Mouse (Mus musculus) spleen, adult 2 months (tissue): ENCODE results near the gene B3glct.

Experiments used
- CTCF ChIP-seq: fragments of 200-500 bp; IDR thresholded peaks from 2 replicates; pipeline ENCODE4 v1.5.1; 2011; ENCODE audit warnings: mild to moderate bottlenecking, inconsistent platforms; ENCODE audit not compliant: insufficient read depth, insufficient read length, insufficient replicate concordance; ENCODE audit errors: extremely low read depth
- POLR2A ChIP-seq: fragments of 200-500 bp; IDR thresholded peaks from 2 replicates; pipeline ENCODE4 v1.6.1; 2011; ENCODE audit warnings: low read depth, low read length, inconsistent platforms

- TF ChIP-seq CTCF (no peak), POLR2A (no peak)
These were observed 27.9 kb upstream of the B3glct start for GRCm38 (mm10) chr5:149650179-149650553.
